Mouse (Mus musculus): Measurements from ENCODE around the gene Cdc42ep3.

The Cdc42ep3 gene

DNA sequence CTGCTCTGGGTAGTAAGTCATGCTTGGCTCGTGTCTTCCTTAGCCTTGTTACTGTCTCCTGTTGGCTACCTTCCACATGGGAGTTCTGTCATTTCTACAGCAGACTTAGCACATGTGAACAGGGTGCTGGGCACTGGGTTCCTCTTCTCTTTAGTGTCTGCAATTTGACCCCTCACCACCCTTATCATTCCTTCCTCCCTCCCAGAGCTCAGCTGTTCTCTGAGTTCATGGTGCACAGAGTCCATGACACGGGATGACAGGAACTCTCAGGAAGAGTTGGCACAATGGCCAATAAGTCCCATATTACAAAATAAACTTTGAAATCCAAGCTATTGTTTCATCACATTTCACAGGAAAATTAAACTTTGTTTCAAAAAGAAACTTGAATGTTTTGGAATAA is 64.2 kb downstream of the Cdc42ep3 start:
- DNase-seq (ENCODE audit: low spot score) = no peak

DNA sequence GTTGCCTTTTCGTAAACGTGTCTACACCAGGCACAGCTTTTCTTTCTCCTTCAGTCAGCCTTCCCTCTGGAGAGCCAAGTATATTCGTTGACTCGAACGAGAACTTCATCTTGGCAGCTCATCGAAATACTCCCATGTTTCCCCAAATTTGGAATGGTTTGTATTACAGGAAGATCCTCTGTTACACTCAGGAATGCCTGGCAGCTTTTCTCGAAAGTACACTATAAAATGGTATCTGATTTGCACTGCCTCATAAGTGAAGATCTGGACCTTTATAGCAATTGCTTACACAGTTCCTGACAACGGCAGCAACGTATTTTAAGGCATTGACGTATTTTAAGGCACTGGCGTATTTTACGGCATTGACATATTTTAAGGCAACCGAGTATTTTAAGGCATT is 67.6 kb downstream of the Cdc42ep3 start:
- DNase-seq (ENCODE audit: low spot score) = no peak

DNA sequence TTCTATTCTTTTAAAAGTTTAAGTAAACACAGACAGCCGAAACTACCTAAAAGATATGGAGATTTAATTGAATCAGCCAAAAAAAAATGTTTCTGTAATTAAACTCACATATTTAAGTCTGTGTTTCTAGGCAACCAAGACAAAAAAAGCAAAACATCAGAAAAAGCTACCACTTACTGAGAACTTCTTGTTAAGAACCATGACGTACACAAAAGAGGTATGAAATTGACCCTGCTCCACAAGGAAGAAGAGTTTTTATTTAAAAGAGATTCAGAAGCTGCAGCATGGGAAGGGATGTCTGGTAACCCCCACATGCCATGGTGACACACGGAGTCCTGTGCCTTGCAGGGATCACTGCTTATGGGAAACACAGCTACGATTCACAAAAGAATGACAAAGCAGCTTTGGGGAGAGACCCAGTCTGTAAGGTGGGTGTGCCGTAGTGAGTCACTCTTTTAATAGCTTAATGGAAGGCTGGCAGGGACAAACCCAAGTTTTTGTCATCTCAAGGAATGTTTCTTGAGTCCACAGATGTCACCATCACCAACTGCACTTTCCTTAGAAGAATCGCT is 69.8 kb downstream of the Cdc42ep3 start:
- DNase-seq (ENCODE audit: low spot score) = no peak
